Mouse (Mus musculus): ENCODE results near the gene Speg. TPM values are rescaled to one million over a fixed set of nuclear protein-coding genes. Genes with fewer than 3 reads are reported as not detected.

The Speg gene
- polyA plus RNA-seq, 1 experiment, result 35.0 TPM

DNA sequence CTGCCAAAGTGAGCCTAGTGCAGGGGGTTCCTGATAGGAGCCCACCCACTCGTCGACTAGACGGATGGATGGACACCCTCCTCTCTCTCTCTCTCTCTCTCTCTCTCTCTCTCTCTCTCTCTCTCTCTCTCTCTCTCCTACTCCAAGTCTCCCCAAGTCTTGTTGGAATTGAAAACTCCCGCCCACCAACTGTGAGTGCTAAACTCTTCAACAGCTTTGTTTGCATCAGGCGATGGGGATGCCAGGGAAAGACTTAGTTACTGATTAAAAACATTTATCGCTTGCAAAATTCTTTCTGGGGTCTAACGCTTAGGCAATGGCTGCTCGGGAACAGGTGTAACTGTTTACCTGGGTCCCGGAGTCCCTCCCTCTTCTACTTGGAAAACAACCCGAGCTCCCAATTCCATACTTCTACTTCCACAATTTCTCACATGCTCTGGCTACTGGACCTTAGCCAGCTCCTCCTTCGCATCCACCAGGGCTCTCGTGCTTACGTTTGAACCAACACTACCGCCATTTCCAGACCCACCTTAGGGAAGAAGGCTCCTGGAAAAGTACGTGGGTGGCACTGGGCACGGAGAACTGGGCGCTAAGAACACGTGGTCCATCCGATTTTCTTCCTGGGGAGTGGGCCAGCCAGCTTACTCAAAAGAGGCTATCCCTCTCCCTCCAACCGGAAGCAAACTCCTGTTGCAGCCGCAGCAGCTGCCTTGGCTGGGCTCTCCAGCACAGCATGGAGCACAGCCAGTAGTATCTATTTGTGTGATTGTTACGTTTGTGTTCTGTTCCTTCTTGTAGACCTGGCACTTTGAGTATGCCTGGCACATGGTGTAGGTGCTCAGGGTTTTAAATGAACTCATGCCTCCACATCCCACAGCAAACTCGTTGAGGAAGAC is 83.9 kb downstream of the Speg start:
- no peak for DNase-seq
- Histone ChIP-seq H3K4me3 (replicated peaks; ENCODE audit: extremely low read depth, low read depth, low read length) (no peak overlapping the region), H3K4me1 (ENCODE audit: control insufficient read depth, insufficient read depth, low read length) (0 out of 2 replicates have a peak, but pooled peaks cover 5% of the 10 kb centered on the region)
- WGBS, result 12% methylated on average over 23 of the region's 23 CpGs
- no peak for TF ChIP-seq CTCF (IDR thresholded peaks at IDR 0.05; ENCODE audit: insufficient read depth, low read length)
- no peak for TF ChIP-seq POLR2A (IDR thresholded peaks at IDR 0.05; ENCODE audit: borderline replicate concordance, extremely low read depth, low read depth, low read length)

DNA sequence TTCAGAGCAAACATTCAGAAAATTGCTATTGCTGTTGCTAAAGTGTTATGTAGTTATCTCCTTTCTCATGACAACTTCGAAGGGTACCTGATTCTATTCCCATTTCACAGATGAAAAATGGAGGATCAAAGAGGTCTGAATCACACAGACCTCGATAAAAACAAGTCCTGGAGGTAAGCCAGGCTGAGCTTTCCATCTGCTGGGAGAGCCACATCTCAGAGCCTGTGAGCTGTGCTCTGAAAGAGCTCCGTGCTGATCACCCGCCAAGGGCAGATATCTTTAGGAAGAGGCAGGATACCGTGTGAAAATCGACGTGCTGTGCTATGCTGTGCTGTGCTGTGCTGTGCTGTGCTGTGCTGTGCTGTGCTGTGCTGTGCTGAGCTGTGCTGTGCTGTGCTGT is 85.2 kb downstream of the Speg start:
- TF ChIP-seq CTCF (IDR thresholded peaks at IDR 0.05; ENCODE audit: insufficient read depth, low read length) (no peak), POLR2A (IDR thresholded peaks at IDR 0.05; ENCODE audit: borderline replicate concordance, extremely low read depth, low read depth, low read length) (no peak)
- 57% methylated on average over 7 of the region's 7 CpGs for WGBS
- H3K4me3 ChIP-seq (replicated peaks; ENCODE audit: extremely low read depth, low read depth, low read length), result no peak overlapping the region
- no peak for DNase-seq
- H3K4me1 ChIP-seq (ENCODE audit: control insufficient read depth, insufficient read depth, low read length), result 0 out of 2 replicates have a peak, but pooled peaks cover 5% of the 10 kb centered on the region

DNA sequence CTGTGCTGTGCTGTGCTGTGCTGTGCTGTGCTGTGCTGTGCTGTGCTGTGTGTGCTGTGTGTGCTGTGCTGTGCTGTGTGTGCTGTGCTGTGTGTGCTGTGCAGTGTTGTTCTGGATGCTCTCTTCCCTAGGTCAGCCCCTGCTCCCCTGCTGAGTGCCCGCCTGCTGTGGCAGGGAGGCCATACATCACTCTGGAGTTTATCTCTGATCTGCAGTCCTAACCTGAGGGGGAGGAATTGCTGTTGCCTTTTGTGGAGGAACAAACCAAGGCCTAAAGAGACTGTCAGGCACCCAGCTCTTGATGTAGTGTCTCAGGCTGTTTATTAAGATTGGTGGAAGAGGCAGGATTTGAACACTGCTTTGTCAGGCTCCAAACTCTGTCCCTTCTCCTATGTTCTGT is 87.5 kb downstream of the Speg start:
- H3K4me3 ChIP-seq (replicated peaks; ENCODE audit: extremely low read depth, low read depth, low read length), result no peak overlapping the region
- no peak for DNase-seq
- H3K4me1 ChIP-seq (ENCODE audit: control insufficient read depth, insufficient read depth, low read length), result 0 out of 2 replicates have a peak, but pooled peaks cover 5% of the 10 kb centered on the region
- 43% methylated on average over 1 of the region's 1 CpGs for WGBS
- no peak for TF ChIP-seq CTCF (IDR thresholded peaks at IDR 0.05; ENCODE audit: insufficient read depth, low read length)

DNA sequence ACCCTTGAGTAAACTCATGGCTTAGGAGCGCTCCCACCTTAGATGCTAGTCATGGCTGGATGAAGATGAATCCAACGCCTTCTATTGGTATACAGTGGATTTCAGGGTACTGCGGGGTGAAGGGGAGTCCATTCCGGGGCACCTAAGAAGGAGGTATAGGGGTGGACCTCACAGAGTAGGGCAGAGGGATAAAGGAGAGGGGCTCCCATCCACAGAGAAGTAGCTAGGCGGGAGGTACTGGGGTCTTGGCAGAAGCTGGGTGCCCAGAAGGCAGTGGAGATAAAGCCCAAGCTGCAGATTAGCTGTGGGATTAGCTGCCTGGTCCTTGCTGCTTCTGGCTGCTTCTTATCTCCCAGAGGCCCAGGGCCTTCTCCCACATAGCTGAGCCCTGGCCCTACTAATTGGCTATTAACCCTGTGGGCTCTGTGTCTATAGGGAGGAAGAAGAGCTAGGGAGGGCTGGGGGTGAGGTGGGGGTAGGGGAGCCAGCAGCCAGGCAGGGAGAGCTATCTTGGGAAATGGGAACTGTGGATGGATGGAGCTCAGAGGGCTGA is 88.6 kb downstream of the Speg start:
- 80% methylated on average over 5 of the region's 5 CpGs for WGBS
- Histone ChIP-seq H3K4me3 (replicated peaks; ENCODE audit: extremely low read depth, low read depth, low read length) (no peak overlapping the region), H3K4me1 (ENCODE audit: control insufficient read depth, insufficient read depth, low read length) (0 out of 2 replicates have a peak, but pooled peaks cover 2% of the 10 kb centered on the region)
- TF ChIP-seq CTCF (IDR thresholded peaks at IDR 0.05; ENCODE audit: insufficient read depth, low read length) (no peak), POLR2A (IDR thresholded peaks at IDR 0.05; ENCODE audit: borderline replicate concordance, extremely low read depth, low read depth, low read length) (no peak)
- DNase-seq, result no peak

DNA sequence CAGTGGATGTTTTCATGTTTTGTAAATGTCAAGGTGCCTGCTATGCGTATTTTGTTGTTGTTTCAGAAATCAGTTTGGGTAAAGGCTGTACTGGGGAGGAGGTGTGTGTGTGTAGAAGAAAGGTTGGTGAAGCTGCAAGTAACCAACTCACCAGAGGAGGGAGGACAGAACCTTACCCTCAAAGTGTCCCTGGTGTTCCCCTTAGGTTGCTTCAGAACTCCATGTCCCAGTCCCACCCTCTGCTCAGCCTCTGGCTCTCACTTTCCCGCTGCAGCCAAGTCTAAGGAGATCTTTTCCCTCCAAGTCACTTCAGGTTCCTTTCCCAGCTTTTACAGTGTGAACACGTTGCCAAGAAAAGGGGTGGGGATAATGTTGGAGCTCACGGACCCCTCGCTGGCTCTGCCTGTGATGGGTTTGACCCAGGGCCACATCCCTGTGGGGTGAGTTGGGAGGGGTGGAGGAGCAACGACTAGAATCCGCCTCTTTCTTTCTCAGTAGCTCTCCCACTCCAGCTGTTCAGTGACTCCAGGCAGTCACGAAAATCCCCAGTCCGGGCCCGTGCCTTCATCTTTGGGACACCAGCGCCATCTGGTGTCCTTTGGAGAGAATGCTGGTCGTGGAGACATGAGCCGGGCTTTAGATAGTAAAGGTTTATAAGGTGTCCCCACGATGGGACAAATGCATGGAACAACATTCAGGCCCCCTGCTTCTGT is 92.3 kb downstream of the Speg start:
- DNase-seq, result peak; percentile 68
- no peak for TF ChIP-seq POLR2A (IDR thresholded peaks at IDR 0.05; ENCODE audit: borderline replicate concordance, extremely low read depth, low read depth, low read length)
- peak; percentile 77 for TF ChIP-seq CTCF (IDR thresholded peaks at IDR 0.05; ENCODE audit: insufficient read depth, low read length)
- Histone ChIP-seq H3K4me1 (ENCODE audit: control insufficient read depth, insufficient read depth, low read length) (no peaks in the 10 kb centered on the region), H3K4me3 (replicated peaks; ENCODE audit: extremely low read depth, low read depth, low read length) (no peak overlapping the region)
- WGBS, result 8% methylated on average over 14 of the region's 14 CpGs

DNA sequence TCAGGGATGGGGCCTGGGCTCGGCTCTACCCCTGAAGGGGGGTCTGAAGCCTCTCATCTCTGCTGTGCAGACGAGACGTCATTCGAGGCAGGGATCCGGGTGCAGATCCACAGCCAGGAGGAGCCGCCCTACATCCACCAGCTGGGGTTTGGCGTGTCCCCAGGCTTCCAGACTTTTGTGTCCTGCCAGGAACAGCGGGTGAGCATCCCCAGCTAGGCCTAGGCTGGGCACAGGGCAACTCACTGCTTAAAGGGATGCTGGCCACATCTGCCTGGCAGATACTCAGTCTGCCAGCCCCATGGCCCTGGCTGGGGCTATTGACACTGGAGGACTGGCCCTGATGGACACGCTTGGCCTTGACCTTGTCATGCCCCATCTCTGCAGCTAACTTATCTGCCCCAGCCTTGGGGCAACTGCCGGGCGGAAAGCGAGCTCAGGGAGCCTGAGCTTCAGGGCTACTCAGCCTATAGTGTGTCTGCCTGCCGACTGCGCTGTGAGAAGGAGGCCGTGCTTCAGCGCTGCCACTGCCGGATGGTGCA is 94.3 kb downstream of the Speg start:
- 75% methylated on average over 17 of the region's 17 CpGs for WGBS
- H3K4me3 ChIP-seq (replicated peaks; ENCODE audit: extremely low read depth, low read depth, low read length), result no peak overlapping the region
- no peak for DNase-seq
- H3K4me1 ChIP-seq (ENCODE audit: control insufficient read depth, insufficient read depth, low read length), result no peaks in the 10 kb centered on the region
- TF ChIP-seq POLR2A (IDR thresholded peaks at IDR 0.05; ENCODE audit: borderline replicate concordance, extremely low read depth, low read depth, low read length) (no peak), CTCF (IDR thresholded peaks at IDR 0.05; ENCODE audit: insufficient read depth, low read length) (no peak)

DNA sequence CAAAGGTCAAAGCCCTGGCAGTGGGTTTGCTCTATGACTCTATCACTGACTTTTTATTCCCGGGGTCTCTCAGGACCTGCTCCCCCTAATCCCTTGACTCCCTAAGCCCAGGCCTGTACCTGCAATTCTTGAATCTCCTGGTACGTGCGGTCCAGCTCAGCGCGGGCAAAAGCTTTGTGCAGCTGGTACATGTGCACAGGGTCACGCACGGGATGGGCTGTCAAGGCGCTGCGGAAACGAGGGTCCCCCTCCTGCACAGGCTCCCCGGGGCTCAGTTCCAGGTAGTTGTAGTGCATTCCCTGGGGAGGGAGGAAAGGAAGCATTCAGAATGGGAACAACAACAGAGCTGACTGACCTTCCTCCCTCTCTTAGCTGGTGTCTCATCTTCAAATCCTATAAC is 101.3 kb downstream of the Speg start:
- Histone ChIP-seq H3K4me3 (replicated peaks; ENCODE audit: extremely low read depth, low read depth, low read length) (no peak overlapping the region), H3K4me1 (ENCODE audit: control insufficient read depth, insufficient read depth, low read length) (peaks cover 14% of the 10 kb centered on the region; the same call in 1 of the 2 replicates)
- no peak for DNase-seq
- TF ChIP-seq POLR2A (IDR thresholded peaks at IDR 0.05; ENCODE audit: borderline replicate concordance, extremely low read depth, low read depth, low read length), result no peak
- TF ChIP-seq CTCF (IDR thresholded peaks at IDR 0.05; ENCODE audit: insufficient read depth, low read length), result no peak
- 95% methylated on average over 11 of the region's 11 CpGs for WGBS

DNA sequence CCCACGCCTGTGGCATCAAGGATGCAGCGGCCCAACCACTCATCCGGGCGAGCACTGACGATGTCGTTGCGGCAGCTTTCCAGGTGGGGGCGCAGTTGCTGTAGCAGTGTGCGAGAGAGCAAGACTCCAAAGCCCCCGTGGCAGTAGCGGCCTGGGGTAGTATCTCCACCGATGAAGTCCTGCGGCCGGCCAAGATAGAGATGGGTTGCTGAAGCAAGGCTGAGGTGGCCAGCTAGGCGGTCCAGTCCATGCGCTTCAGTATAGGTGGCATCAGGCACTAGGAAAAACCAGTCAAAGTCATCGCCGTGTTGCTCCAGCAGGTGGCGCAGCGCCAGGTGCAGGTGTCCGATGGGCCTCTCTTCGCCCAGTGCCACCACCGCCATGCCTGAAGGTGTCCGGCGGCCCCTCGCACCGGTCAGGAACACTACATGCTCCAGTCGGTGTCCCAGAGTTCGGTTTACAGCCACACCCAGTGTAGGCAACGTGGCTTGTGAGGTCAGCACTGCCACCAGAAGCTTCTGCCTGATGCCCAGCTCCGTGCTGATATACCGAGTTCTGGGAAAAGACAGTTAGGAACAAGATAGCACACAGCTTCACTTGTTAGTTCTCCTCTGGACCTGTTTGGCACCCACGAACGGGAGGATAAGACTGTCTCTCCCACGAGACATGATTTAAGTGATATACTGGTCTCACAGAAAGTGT is 102.3 kb downstream of the Speg start:
- TF ChIP-seq CTCF (IDR thresholded peaks at IDR 0.05; ENCODE audit: insufficient read depth, low read length) (peak; percentile 62), POLR2A (IDR thresholded peaks at IDR 0.05; ENCODE audit: borderline replicate concordance, extremely low read depth, low read depth, low read length) (no peak)
- peaks cover 14% of the 10 kb centered on the region; the same call in 1 of the 2 replicates for H3K4me1 ChIP-seq (ENCODE audit: control insufficient read depth, insufficient read depth, low read length)
- DNase-seq, result peak; percentile 86
- H3K4me3 ChIP-seq (replicated peaks; ENCODE audit: extremely low read depth, low read depth, low read length), result no peak overlapping the region
- WGBS, result 16% methylated on average over 35 of the region's 35 CpGs

DNA sequence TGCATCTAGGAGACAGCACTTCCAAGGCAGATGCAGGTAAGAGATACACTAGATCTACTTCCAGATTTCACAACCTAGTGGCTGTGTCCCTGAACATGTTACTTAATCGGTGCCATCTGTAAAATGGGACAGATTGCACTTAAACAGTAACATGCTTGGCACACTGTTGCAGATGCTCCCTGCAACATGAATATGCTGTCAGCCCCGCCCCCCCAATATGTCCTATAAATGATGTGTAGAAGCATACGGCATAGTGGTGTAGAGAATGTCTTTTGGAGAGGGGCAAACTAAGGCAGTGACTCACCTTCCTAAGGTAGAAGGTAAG is 102.8 kb downstream of the Speg start:
- no peak for TF ChIP-seq CTCF (IDR thresholded peaks at IDR 0.05; ENCODE audit: insufficient read depth, low read length)
- no peak for TF ChIP-seq POLR2A (IDR thresholded peaks at IDR 0.05; ENCODE audit: borderline replicate concordance, extremely low read depth, low read depth, low read length)
- Histone ChIP-seq H3K4me1 (ENCODE audit: control insufficient read depth, insufficient read depth, low read length) (peaks cover 14% of the 10 kb centered on the region; the same call in 1 of the 2 replicates), H3K4me3 (replicated peaks; ENCODE audit: extremely low read depth, low read depth, low read length) (no peak overlapping the region)
- 44% methylated on average over 3 of the region's 3 CpGs for WGBS
- no peak for DNase-seq
